Mouse (Mus musculus) brain, embryonic 14.5 days (tissue): ENCODE measurements around the gene Daam1.

Experiments used
- CTCF ChIP-seq: fragments of 200-500 bp; IDR thresholded peaks from 2 replicates; pipeline ENCODE4 v1.5.1; 2012; ENCODE audit warnings: inconsistent platforms, mild to moderate bottlenecking, moderate library complexity, borderline replicate concordance; ENCODE audit not compliant: insufficient read depth, insufficient read length; ENCODE audit errors: extremely low read depth
- POLR2A ChIP-seq: fragments of 200-500 bp; IDR thresholded peaks from 2 replicates; pipeline ENCODE4 v1.6.1; 2012; ENCODE audit warnings: mild to moderate bottlenecking, inconsistent platforms, borderline replicate concordance; ENCODE audit not compliant: poor library complexity, insufficient read depth, insufficient read length, severe bottlenecking; ENCODE audit errors: extremely low read depth

DNA sequence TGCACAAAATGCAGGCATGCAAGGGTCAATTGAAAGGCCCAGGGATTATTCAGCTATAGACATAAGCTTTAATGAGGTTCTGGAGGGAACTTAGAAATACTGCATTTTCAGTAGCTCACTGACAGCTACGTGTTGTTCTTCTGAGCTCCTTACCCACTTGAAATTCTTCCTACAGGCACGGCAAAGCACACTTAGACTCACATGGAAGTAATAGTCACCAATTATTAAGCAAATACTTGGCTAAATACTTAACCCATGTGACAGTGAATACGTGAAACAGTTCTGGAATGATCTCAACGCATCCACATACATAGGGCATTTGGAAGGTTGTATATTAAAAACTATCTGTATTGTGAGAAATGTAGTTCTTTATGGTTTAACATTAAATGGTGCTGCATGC is 50.6 kb downstream of the Daam1 start:
- TF ChIP-seq POLR2A (no peak), CTCF (no peak)
